Mouse (Mus musculus): Measurements from ENCODE around the gene Rhbdf1. TPM values are rescaled to one million over a fixed set of nuclear protein-coding genes. Genes with fewer than 3 reads are reported as not detected.
A peak's percentile ranks its signal among the peaks of the same experiment; 100 is the strongest.
"Not testable (repeated sequence)": the region's sequence is repeated elsewhere in the genome, so short reads cannot be mapped to it uniquely, and the experiment has no call there.

The Rhbdf1 gene
- total RNA-seq, 2 experiments from 2014 or later: 11.1 to 14.2 TPM

GRCm38 (mm10) chr11:32222570-32223194, 582 bp upstream of the Rhbdf1 start:
- no peak for DNase-seq (ENCODE audit: low spot score in 2 of 2)

- DNase-seq (ENCODE audit: low spot score in 2 of 2): no peak
Measured at GRCm38 (mm10) chr11:32221225-32221950, 712 bp downstream of the Rhbdf1 start.

GRCm38 (mm10) chr11:32220607-32221224, 1.4 kb downstream of the Rhbdf1 start:
- no peak for DNase-seq (ENCODE audit: low spot score in 2 of 2)

GRCm38 (mm10) chr11:32219287-32219686, 2.8 kb downstream of the Rhbdf1 start:
- DNase-seq (ENCODE audit: low spot score in 2 of 2): no peak

- DNase-seq (ENCODE audit: low spot score in 2 of 2): no peak
Measured at GRCm38 (mm10) chr11:32218501-32219050, 3.5 kb downstream of the Rhbdf1 start.

GRCm38 (mm10) chr11:32216851-32217250, 5.2 kb downstream of the Rhbdf1 start:
- peak; percentile 67 to 78 for DNase-seq (ENCODE audit: low spot score in 2 of 2)

- DNase-seq (ENCODE audit: low spot score in 2 of 2): no peak
Measured at GRCm38 (mm10) chr11:32215372-32216162, 6.5 kb downstream of the Rhbdf1 start.

GRCm38 (mm10) chr11:32210623-32211022, 11.5 kb downstream of the Rhbdf1 start:
- DNase-seq (ENCODE audit: low spot score in 2 of 2): no peak

GRCm38 (mm10) chr11:32205058-32205873, 16.8 kb downstream of the Rhbdf1 start, which contains the start of gene Snrnp25:
Snrnp25 (plus strand) TSS chr11:32205415.
- peak; percentile 93 to 95 for DNase-seq (ENCODE audit: low spot score in 2 of 2)

GRCm38 (mm10) chr11:32201922-32202685, 20.0 kb downstream of the Rhbdf1 start:
- no peak for DNase-seq (ENCODE audit: low spot score in 2 of 2)

- DNase-seq (ENCODE audit: low spot score in 2 of 2): not testable (repeated sequence)
Measured at GRCm38 (mm10) chr11:32200992-32201391, 21.1 kb downstream of the Rhbdf1 start.

GRCm38 (mm10) chr11:32200075-32200601, 22.0 kb downstream of the Rhbdf1 start, which contains the start of gene Il9r:
Il9r (minus strand) TSS chr11:32200279.
- no peak for DNase-seq (ENCODE audit: low spot score in 2 of 2)

- no peak for DNase-seq (ENCODE audit: low spot score in 2 of 2)
Measured at GRCm38 (mm10) chr11:32199230-32199629, 22.9 kb downstream of the Rhbdf1 start.

GRCm38 (mm10) chr11:32198256-32198955, 23.7 kb downstream of the Rhbdf1 start:
- DNase-seq (ENCODE audit: low spot score in 2 of 2): no peak

- DNase-seq (ENCODE audit: low spot score in 2 of 2): no peak
Measured at GRCm38 (mm10) chr11:32197766-32198165, 24.3 kb downstream of the Rhbdf1 start.

GRCm38 (mm10) chr11:32196727-32197126, 25.4 kb downstream of the Rhbdf1 start:
- DNase-seq (ENCODE audit: low spot score in 2 of 2): no peak

GRCm38 (mm10) chr11:32195867-32196540, 26.1 kb downstream of the Rhbdf1 start:
- DNase-seq (ENCODE audit: low spot score in 2 of 2): no peak

- DNase-seq (ENCODE audit: low spot score in 2 of 2): no peak
Measured at GRCm38 (mm10) chr11:32194626-32195025, 27.5 kb downstream of the Rhbdf1 start.

All from left cerebral cortex, adult 18-20 months (tissue).